Mouse (Mus musculus) E14TG2a.4 (cell line): ENCODE measurements around the gene C1qc.

Experiments
- CTCF ChIP-seq: conservative IDR thresholded peaks from 2 replicates; pipeline ENCODE4 v1.5.1; 2014; ENCODE audit warnings: low read length
- NANOG ChIP-seq: IDR thresholded peaks from 2 replicates; pipeline ENCODE4 v1.6.1; 2014; ENCODE audit warnings: borderline replicate concordance, low read length, mixed read lengths

GRCm38 (mm10) chr4:136893691-136894543 is 1.1 kb upstream of the C1qc start:
- TF ChIP-seq CTCF (peak; percentile 57), NANOG (no peak)
